In the genomic region with DNA sequence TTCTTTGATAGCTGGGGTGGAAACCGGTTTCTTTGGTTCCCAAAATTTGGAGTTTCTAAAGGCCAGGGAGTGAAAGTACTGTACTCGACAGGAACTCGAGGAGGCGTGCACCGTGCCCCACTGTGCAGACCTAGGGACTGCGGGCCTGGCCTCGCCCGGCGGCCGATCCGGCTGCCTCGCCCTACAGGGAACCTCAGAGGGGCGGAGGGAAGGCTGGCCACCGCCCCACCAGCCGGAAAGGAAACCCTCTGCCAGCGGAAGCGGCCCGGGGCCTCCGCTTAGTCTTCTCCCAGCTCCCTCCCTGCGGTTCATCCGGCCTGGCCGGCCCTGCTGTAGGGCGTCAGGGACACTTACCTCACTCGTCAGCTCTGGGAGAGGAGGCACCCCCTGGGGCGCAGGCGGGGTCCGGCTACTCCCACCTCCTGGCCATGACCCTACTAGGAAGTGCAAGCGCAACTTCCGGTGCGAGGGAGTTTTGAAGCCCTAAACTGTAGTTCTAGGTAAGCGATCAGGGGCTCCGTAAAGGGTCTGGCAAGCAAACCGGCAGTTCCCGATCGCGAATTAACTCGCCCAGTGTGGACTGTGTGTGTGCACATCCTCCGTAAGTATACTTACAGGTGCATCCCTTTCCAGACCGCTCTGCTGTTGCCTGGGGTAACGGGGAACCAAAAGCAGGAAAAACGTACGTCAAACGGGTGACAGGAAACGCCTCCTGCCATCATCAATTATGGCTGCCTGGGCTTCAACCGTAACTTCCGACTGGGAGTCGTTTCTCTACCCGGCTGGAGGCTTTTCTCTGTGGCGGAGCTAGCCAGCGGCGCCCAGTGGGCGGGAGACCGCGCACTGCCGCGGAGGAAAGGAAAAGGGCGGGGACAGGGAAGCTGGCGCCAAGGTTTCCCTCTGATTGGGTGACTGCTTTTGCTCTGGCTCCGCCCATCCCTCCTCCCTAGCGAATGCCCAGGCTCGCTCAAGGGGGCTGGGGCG, we compare ENCODE assay signal across 8 mouse cellular contexts. TPM values are rescaled to one million over a fixed set of nuclear protein-coding genes. Genes with fewer than 3 reads are reported as not detected.
DNase-seq lines count a peak whose midpoint lies in the region; ATAC-seq and TF ChIP-seq lines count a peak whose summit lies in the region.

Shoc2 (plus strand) TSS at position 505 of the 984 bp plus-strand sequence.
Bbip1 (minus strand) TSS at position 826 of the 984 bp plus-strand sequence.

- H3K4me1 ChIP-seq in embryonic facial prominence, embryonic 14.5 days (ENCODE audit: control insufficient read depth, insufficient read depth, low read length), result peaks cover 13% of the 10 kb centered on the region
- H3K4me1 ChIP-seq in heart, adult 2 months (ENCODE audit: control insufficient read depth, insufficient read depth, low read length), result peaks cover 3% of the 10 kb centered on the region
- H3K4me1 ChIP-seq in limb, embryonic 13.5 days, result peaks cover 17% of the 10 kb centered on the region
- peaks cover 27% of the 10 kb centered on the region for H3K4me1 ChIP-seq in midbrain, embryonic 16.5 days (ENCODE audit: control insufficient read depth, insufficient read depth, low read length)

- under 1% methylated on average over 51 of the region's 62 CpGs for WGBS in embryonic facial prominence, embryonic 14.5 days
- under 1% methylated on average over 62 of the region's 62 CpGs for WGBS in heart, adult 2 months
- 0% methylated on average over 57 of the region's 62 CpGs for WGBS in limb, embryonic 13.5 days
- WGBS in midbrain, embryonic 16.5 days, result under 1% methylated on average over 59 of the region's 62 CpGs

- ATAC-seq in embryonic facial prominence, embryonic 14.5 days (ENCODE audit: low read depth), result peak; percentile 94
- ATAC-seq in limb, embryonic 13.5 days (ENCODE audit: low FRiP score, low read depth), result peak; percentile 95
- peak; percentile 95 for ATAC-seq in midbrain, embryonic 16.5 days

- TF ChIP-seq POLR2A in heart, adult 2 months (IDR thresholded peaks at IDR 0.05; ENCODE audit: insufficient read depth, low read depth, low read length), result peak; percentile 88

- intact Hi-C loops in heart, adult 2 months (cut with DNase I), result loop anchor here (2.0 to 10.0 kb wide), 3 partner anchors 41 to 549 kb away; partner anchors contain the start of gene Smndc1

- H3K9ac ChIP-seq in embryonic facial prominence, embryonic 14.5 days (ENCODE audit: low read depth, low read length), result peak within 1 kb of the TSS; percentile 98
- peak within 1 kb of the TSS; percentile 86 for H3K9ac ChIP-seq in heart, adult 2 months (ENCODE audit: low read depth, low read length)
- H3K9ac ChIP-seq in limb, embryonic 13.5 days, result peak within 1 kb of the TSS; percentile 97
- peak within 1 kb of the TSS; percentile 92 for H3K9ac ChIP-seq in midbrain, embryonic 16.5 days (ENCODE audit: low read depth, low read length)

- H3K27ac ChIP-seq in embryonic facial prominence, embryonic 14.5 days (replicated peaks; ENCODE audit: low read depth, low read length), result peak within 1 kb of the TSS; percentile 99
- peak within 1 kb of the TSS; percentile 97 for H3K27ac ChIP-seq in heart, adult 2 months
- H3K27ac ChIP-seq in limb, embryonic 13.5 days, result peak within 1 kb of the TSS; percentile 98
- H3K27ac ChIP-seq in midbrain, embryonic 16.5 days (ENCODE audit: low read length), result peak within 1 kb of the TSS; percentile 99

- 0 out of 2 replicates have a peak, but pooled peaks cover 3% of the 10 kb centered on the region for H3K36me3 ChIP-seq in embryonic facial prominence, embryonic 14.5 days (ENCODE audit: control insufficient read depth, insufficient read depth, low read length)
- H3K36me3 ChIP-seq in heart, adult 2 months (ENCODE audit: control insufficient read depth, insufficient read depth, low read length), result peaks cover 2% of the 10 kb centered on the region
- H3K36me3 ChIP-seq in limb, embryonic 13.5 days, result peaks cover 4% of the 10 kb centered on the region
- H3K36me3 ChIP-seq in midbrain, embryonic 16.5 days (ENCODE audit: control insufficient read depth, insufficient read depth, low read length), result no peaks in the 10 kb centered on the region

- H3K9me3 ChIP-seq in embryonic facial prominence, embryonic 14.5 days (ENCODE audit: control insufficient read depth, low read length), result no peaks in the 10 kb centered on the region
- H3K9me3 ChIP-seq in limb, embryonic 13.5 days, result no peaks in the 10 kb centered on the region
- H3K9me3 ChIP-seq in midbrain, embryonic 16.5 days (replicated peaks; ENCODE audit: control insufficient read depth, low read length, poor library complexity, severe bottlenecking), result no peaks in the 10 kb centered on the region

- peak within 1 kb of the TSS; percentile 92 for H3K4me3 ChIP-seq in embryonic facial prominence, embryonic 14.5 days (ENCODE audit: low read depth, low read length)
- H3K4me3 ChIP-seq in heart, adult 2 months, result peak within 1 kb of the TSS; percentile 75
- H3K4me3 ChIP-seq in limb, embryonic 13.5 days, result peak within 1 kb of the TSS; percentile 95
- H3K4me3 ChIP-seq in midbrain, embryonic 16.5 days (ENCODE audit: low read depth, low read length), result peak within 1 kb of the TSS; percentile 94

- peak; percentile 100 for DNase-seq in 3T3-L1 (ENCODE audit: low read depth, low spot score)
- peak; percentile 83 to 94 for DNase-seq in adrenal gland, postnatal 4 days (ENCODE audit: low spot score in 2 of 2)
- DNase-seq in embryonic facial prominence, embryonic 14.5 days (ENCODE audit: low spot score), result peak; percentile 100
- peak; percentile 96 to 100 for DNase-seq in heart, adult 2 months
- DNase-seq in kidney, adult 8-10 months, result peak; percentile 99
- peak; percentile 94 to 100 for DNase-seq in spleen, postnatal 10 days (ENCODE audit: low spot score in 2 of 2)

- peak within 1 kb of the TSS; percentile 73 for H3K4me2 ChIP-seq in embryonic facial prominence, embryonic 14.5 days (ENCODE audit: low read depth, low read length)
- H3K4me2 ChIP-seq in limb, embryonic 13.5 days (replicated peaks), result peak within 1 kb of the TSS; percentile 75
- peak within 1 kb of the TSS; percentile 77 for H3K4me2 ChIP-seq in midbrain, embryonic 16.5 days (ENCODE audit: low read length)

- peak; percentile 60; the same call in 1 of the 2 replicates for TF ChIP-seq EP300 in heart, adult 2 months (IDR thresholded peaks at IDR 0.05; ENCODE audit: insufficient read depth, low read depth, low read length)

- no peaks in the 10 kb centered on the region for H3K27me3 ChIP-seq in embryonic facial prominence, embryonic 14.5 days (replicated peaks; ENCODE audit: control insufficient read depth, insufficient read depth, low read length)
- H3K27me3 ChIP-seq in heart, adult 2 months (ENCODE audit: control insufficient read depth, insufficient read depth, low read length), result no peaks in the 10 kb centered on the region
- no peaks in the 10 kb centered on the region for H3K27me3 ChIP-seq in limb, embryonic 13.5 days
- no peaks in the 10 kb centered on the region for H3K27me3 ChIP-seq in midbrain, embryonic 16.5 days (ENCODE audit: control insufficient read depth, insufficient read depth, low read depth, low read length)

- peak; percentile 42 for TF ChIP-seq CTCF in heart, adult 2 months (IDR thresholded peaks at IDR 0.05)

- H3K79me2 ChIP-seq in heart, adult 2 months (replicated peaks; ENCODE audit: control insufficient read depth, insufficient read depth, low read length), result peaks cover 3% of the 10 kb centered on the region

RNA-seq across cellular contexts. Expression of gene Shoc2, which starts in this region (rescaled TPM):
- 10 to 100 TPM; 45.6 to 48.3 TPM for total RNA-seq in adrenal gland, postnatal 4 days (2021)
- polyA plus RNA-seq in embryonic facial prominence, embryonic 14.5 days (2014; fragmentation: Nextera tagmentation; extraction: Ambion mirVana), result 48.1 and 50.5 TPM in 2 replicates
- total RNA-seq in heart, adult 2 months (2021), result 10 to 100 TPM; 25.4 to 26.1 TPM
- polyA plus RNA-seq in heart, adult 2 months (2012; rRNA removed), result 12.3 and 34.2 TPM in 2 replicates
- polyA plus RNA-seq in limb, embryonic 13.5 days (2015; fragmentation: Nextera tagmentation; extraction: Ambion mirVana), result 39.1 and 46.6 TPM in 2 replicates
- polyA plus RNA-seq in midbrain, embryonic 16.5 days (2015; fragmentation: Nextera tagmentation; extraction: Ambion mirVana), result 60.8 and 63.0 TPM in 2 replicates

RNA-seq across cellular contexts. Expression of gene Bbip1, which starts in this region (rescaled TPM):
- total RNA-seq in adrenal gland, postnatal 4 days (2021), result 10 to 100 TPM; 27.7 to 28.8 TPM
- 90.6 and 93.6 TPM in 2 replicates for polyA plus RNA-seq in embryonic facial prominence, embryonic 14.5 days (2014; fragmentation: Nextera tagmentation; extraction: Ambion mirVana)
- 10 to 100 TPM; 34.5 to 35.4 TPM for total RNA-seq in heart, adult 2 months (2021)
- 12.4 and 26.1 TPM in 2 replicates for polyA plus RNA-seq in heart, adult 2 months (2012; rRNA removed)
- polyA plus RNA-seq in limb, embryonic 13.5 days (2015; fragmentation: Nextera tagmentation; extraction: Ambion mirVana), result 81.4 and 83.3 TPM in 2 replicates
- polyA plus RNA-seq in midbrain, embryonic 16.5 days (2015; fragmentation: Nextera tagmentation; extraction: Ambion mirVana), result 135 and 152 TPM in 2 replicates

Comparison
In these comparisons a context has a peak if more than half of its experiments do, and no peak if none do; other contexts are left out.
1. Peak in every context shown above with its lines: DNase-seq, ATAC-seq, H3K4me3 ChIP-seq and H3K27ac ChIP-seq.